Mouse (Mus musculus): ENCODE measurements around the gene Mrap2. TPM values are rescaled to one million over a fixed set of nuclear protein-coding genes. Genes with fewer than 3 reads are reported as not detected.

Gene Mrap2
- polyA plus RNA-seq, 1 experiment from 2014 or later: 0.30 TPM

DNA sequence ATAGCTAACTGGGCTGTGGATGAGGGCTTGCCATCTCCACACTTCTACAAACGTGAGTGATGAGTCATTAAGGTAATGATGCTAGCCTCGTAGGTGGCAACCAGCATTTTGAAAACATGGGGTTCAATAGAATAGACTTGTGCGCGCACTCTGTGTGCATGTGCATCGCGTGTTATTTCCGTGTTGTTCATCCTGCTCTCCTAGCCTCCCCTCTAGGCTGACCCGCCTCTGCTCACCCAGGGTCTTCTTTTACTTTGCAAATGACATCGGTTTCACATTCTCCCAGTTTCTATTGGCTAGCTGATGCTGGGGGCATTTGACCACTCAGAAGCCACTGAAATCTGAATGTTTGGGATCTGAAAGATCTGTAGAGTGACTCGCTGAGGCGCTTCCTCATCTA lies 1.6 kb downstream of the Mrap2 start:
- Histone ChIP-seq H3K4me2 (replicated peaks) (peak overlapping the region; percentile 65; the same call in 1 of the 2 replicates), H3K9me3 (no peaks in the 10 kb centered on the region), H3K27ac (no peak overlapping the region), H3K4me3 (no peak overlapping the region), H3K4me1 (peaks cover 12% of the 10 kb centered on the region; the same call in 1 of the 2 replicates), H3K27me3 (replicated peaks) (peaks cover 33% of the 10 kb centered on the region), H3K36me3 (no peaks in the 10 kb centered on the region), H3K9ac (no peak overlapping the region)
- 26% methylated on average over 11 of the region's 11 CpGs for WGBS
- no peak for ATAC-seq (ENCODE audit: low FRiP score, low read depth)

GRCm38 (mm10) chr9:87146400-87146799 lies 2.3 kb downstream of the Mrap2 start:
- Histone ChIP-seq H3K4me2 (replicated peaks) (no peak overlapping the region), H3K36me3 (no peaks in the 10 kb centered on the region), H3K27me3 (replicated peaks) (peaks cover 33% of the 10 kb centered on the region), H3K27ac (no peak overlapping the region), H3K4me3 (no peak overlapping the region), H3K9ac (no peak overlapping the region), H3K4me1 (peaks cover 12% of the 10 kb centered on the region; the same call in 1 of the 2 replicates), H3K9me3 (no peaks in the 10 kb centered on the region)
- ATAC-seq (ENCODE audit: low FRiP score, low read depth): no peak
- WGBS: 86% methylated on average over 4 of the region's 4 CpGs

- H3K4me2 ChIP-seq (replicated peaks): no peak overlapping the region
Measured at GRCm38 (mm10) chr9:87147927-87148326, 3.8 kb downstream of the Mrap2 start.

DNA sequence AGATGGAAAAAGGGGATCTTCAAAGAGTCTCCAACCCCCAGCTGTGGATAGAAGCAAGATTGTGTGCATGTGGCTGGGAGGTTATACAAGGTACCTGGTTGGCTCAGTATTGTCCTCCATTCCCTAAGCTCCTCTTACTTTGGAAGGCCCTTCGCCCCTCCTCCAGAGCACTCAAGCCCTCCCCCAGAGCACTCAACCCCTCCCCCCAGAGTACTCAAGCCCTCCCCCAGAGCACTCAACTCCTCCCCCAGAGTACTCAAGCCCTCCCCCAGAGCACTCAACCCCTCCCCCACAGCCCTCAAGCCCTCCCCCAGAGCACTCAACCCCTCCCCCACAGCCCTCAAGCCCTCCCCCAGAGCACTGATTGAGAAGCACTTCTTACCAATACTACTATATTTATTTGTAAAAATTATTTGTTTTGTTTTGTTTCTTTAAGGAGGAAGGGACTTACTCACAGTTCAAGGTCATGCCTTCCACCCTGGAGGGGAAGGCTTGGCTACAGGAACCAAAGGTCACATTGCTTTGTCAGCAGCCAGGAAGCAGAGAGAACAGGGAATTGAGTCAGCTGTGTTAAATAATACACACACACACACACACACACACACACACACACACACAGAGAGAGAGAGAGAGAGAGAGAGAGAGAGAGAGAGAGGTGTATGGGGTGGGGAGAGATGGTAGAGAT lies 8.7 kb downstream of the Mrap2 start:
- 89% methylated on average over 1 of the region's 1 CpGs for WGBS
- no peak for ATAC-seq (ENCODE audit: low FRiP score, low read depth)
- Histone ChIP-seq H3K4me1 (no peaks in the 10 kb centered on the region), H3K36me3 (no peaks in the 10 kb centered on the region), H3K4me3 (no peak overlapping the region), H3K4me2 (replicated peaks) (no peak overlapping the region), H3K27me3 (replicated peaks) (no peaks in the 10 kb centered on the region), H3K27ac (no peak overlapping the region), H3K9ac (no peak overlapping the region), H3K9me3 (no peaks in the 10 kb centered on the region)

More at GRCm38 (mm10) chr9:87147927-87148326, 3.8 kb downstream of the Mrap2 start:
- H3K27ac ChIP-seq: no peak overlapping the region
- no peak for ATAC-seq (ENCODE audit: low FRiP score, low read depth)
- no peaks in the 10 kb centered on the region for H3K36me3 ChIP-seq
- no peak overlapping the region for H3K4me3 ChIP-seq
- peaks cover 33% of the 10 kb centered on the region for H3K27me3 ChIP-seq (replicated peaks)
- no peak overlapping the region for H3K9ac ChIP-seq
- 78% methylated on average over 2 of the region's 2 CpGs for WGBS
- H3K4me1 ChIP-seq: peaks cover 12% of the 10 kb centered on the region; the same call in 1 of the 2 replicates
- no peaks in the 10 kb centered on the region for H3K9me3 ChIP-seq

GRCm38 (mm10) chr9:87162559-87162958 lies 18.5 kb downstream of the Mrap2 start:
- Histone ChIP-seq H3K4me3 (no peak overlapping the region), H3K9me3 (no peaks in the 10 kb centered on the region)
- 81% methylated on average over 4 of the region's 4 CpGs for WGBS

GRCm38 (mm10) chr9:87167001-87167830 lies 23.1 kb downstream of the Mrap2 start:
- Histone ChIP-seq H3K27me3 (replicated peaks) (no peaks in the 10 kb centered on the region), H3K27ac (no peak overlapping the region), H3K4me1 (no peaks in the 10 kb centered on the region), H3K36me3 (no peaks in the 10 kb centered on the region), H3K9me3 (no peaks in the 10 kb centered on the region), H3K4me3 (no peak overlapping the region), H3K9ac (no peak overlapping the region), H3K4me2 (replicated peaks) (no peak overlapping the region)
- no peak for ATAC-seq (ENCODE audit: low FRiP score, low read depth)
- 79% methylated on average over 9 of the region's 9 CpGs for WGBS

More at GRCm38 (mm10) chr9:87162559-87162958, 18.5 kb downstream of the Mrap2 start:
- no peak for ATAC-seq (ENCODE audit: low FRiP score, low read depth)
- no peaks in the 10 kb centered on the region for H3K4me1 ChIP-seq
- no peak overlapping the region for H3K9ac ChIP-seq
- H3K4me2 ChIP-seq (replicated peaks): no peak overlapping the region
- no peaks in the 10 kb centered on the region for H3K27me3 ChIP-seq (replicated peaks)
- no peak overlapping the region for H3K27ac ChIP-seq
- no peaks in the 10 kb centered on the region for H3K36me3 ChIP-seq

DNA sequence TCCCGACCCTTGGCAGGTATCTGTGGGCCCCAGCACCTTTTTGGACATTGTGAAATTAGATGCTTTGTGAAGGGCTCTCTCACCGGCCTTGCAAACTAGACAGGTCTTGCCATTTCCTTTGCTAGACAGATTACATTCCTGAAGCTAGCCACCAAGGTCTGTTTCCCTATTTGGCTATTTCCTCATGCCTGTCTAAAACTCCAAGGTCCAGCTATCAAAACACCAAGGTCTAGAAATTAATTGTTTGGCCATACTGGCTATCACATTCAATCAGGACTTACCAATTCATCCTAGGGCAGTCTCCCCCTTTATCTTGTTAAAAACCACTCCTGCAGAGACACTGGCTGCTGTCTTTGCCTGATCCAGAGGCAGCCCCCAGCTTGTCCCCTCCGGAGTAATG lies 23.9 kb downstream of the Mrap2 start:
- H3K27me3 ChIP-seq (replicated peaks): no peaks in the 10 kb centered on the region
- no peak overlapping the region for H3K27ac ChIP-seq
- H3K4me1 ChIP-seq: no peaks in the 10 kb centered on the region
- no peak for ATAC-seq (ENCODE audit: low FRiP score, low read depth)
- H3K4me2 ChIP-seq (replicated peaks): no peak overlapping the region
- H3K9ac ChIP-seq: no peak overlapping the region
- WGBS: 70% methylated on average over 3 of the region's 3 CpGs
- H3K9me3 ChIP-seq: no peaks in the 10 kb centered on the region
- no peak overlapping the region for H3K4me3 ChIP-seq
- no peaks in the 10 kb centered on the region for H3K36me3 ChIP-seq

- Histone ChIP-seq H3K9me3 (no peaks in the 10 kb centered on the region), H3K36me3 (no peaks in the 10 kb centered on the region), H3K4me1 (no peaks in the 10 kb centered on the region), H3K9ac (no peak overlapping the region), H3K4me3 (no peak overlapping the region), H3K27me3 (replicated peaks) (no peaks in the 10 kb centered on the region), H3K4me2 (replicated peaks) (no peak overlapping the region), H3K27ac (no peak overlapping the region)
- 93% methylated on average over 12 of the region's 12 CpGs for WGBS
- ATAC-seq (ENCODE audit: low FRiP score, low read depth): no peak
Measured at GRCm38 (mm10) chr9:87169144-87169543, 25.0 kb downstream of the Mrap2 start.

DNA sequence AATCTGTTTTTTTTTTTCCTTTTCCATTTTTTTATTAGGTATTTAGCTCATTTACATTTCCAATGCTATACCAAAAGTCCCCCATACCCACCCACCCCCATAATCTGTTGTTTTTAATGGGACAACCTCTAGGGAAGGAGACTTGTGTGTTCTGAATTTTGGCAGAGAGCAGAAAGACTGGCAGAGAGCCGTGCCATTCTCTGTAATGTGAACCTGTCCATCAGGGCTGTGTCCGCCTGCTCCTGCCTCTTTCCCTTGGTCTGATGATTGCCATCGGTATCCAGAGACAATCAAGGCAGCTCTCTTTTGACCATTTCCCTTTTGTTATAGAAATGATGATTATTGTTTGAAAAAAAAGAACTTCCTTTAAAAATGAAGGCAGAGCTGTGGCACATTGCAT lies 26.8 kb downstream of the Mrap2 start:
- no peak overlapping the region for H3K9ac ChIP-seq
- H3K9me3 ChIP-seq: no peaks in the 10 kb centered on the region
- H3K4me3 ChIP-seq: no peak overlapping the region
- no peaks in the 10 kb centered on the region for H3K36me3 ChIP-seq
- H3K4me2 ChIP-seq (replicated peaks): no peak overlapping the region
- no peak for ATAC-seq (ENCODE audit: low FRiP score, low read depth)
- no peaks in the 10 kb centered on the region for H3K4me1 ChIP-seq
- H3K27me3 ChIP-seq (replicated peaks): no peaks in the 10 kb centered on the region
- no peak overlapping the region for H3K27ac ChIP-seq
- 79% methylated on average over 3 of the region's 3 CpGs for WGBS

DNA sequence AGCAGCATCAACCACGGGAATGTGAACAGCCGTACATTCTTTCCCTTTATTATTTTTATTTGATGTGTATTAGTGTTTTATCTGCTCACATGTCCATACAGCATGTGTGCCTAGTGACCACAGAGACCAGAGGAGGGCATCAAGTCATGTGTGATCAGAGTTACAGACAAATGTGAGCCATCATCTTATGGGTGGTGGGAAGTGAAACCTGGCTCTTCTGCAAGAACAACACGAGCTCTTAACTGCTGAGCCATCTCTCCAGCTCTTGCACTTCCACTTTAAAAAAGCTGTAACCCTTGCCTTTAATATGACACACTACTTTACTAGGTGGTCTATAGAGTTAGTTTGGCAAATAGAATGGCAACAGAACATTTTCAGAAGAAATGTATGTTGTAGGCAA lies 27.4 kb downstream of the Mrap2 start:
- no peaks in the 10 kb centered on the region for H3K27me3 ChIP-seq (replicated peaks)
- ATAC-seq (ENCODE audit: low FRiP score, low read depth): no peak
- no peaks in the 10 kb centered on the region for H3K4me1 ChIP-seq
- H3K27ac ChIP-seq: no peak overlapping the region
- H3K4me3 ChIP-seq: no peak overlapping the region
- no peaks in the 10 kb centered on the region for H3K36me3 ChIP-seq
- no peak overlapping the region for H3K4me2 ChIP-seq (replicated peaks)
- WGBS: 86% methylated on average over 3 of the region's 3 CpGs
- H3K9me3 ChIP-seq: no peaks in the 10 kb centered on the region
- H3K9ac ChIP-seq: no peak overlapping the region

GRCm38 (mm10) chr9:87178534-87178933 lies 34.4 kb downstream of the Mrap2 start:
- H3K27ac ChIP-seq: no peak overlapping the region
- no peak overlapping the region for H3K4me2 ChIP-seq (replicated peaks)
- no peaks in the 10 kb centered on the region for H3K36me3 ChIP-seq
- WGBS: 73% methylated on average over 7 of the region's 7 CpGs
- ATAC-seq (ENCODE audit: low FRiP score, low read depth): no peak
- no peaks in the 10 kb centered on the region for H3K27me3 ChIP-seq (replicated peaks)
- no peak overlapping the region for H3K4me3 ChIP-seq
- H3K4me1 ChIP-seq: no peaks in the 10 kb centered on the region
- H3K9ac ChIP-seq: no peak overlapping the region
- H3K9me3 ChIP-seq: no peaks in the 10 kb centered on the region

GRCm38 (mm10) chr9:87182231-87182630 lies 38.1 kb downstream of the Mrap2 start:
- WGBS: 86% methylated on average over 10 of the region's 10 CpGs
- no peaks in the 10 kb centered on the region for H3K27me3 ChIP-seq (replicated peaks)
- no peak overlapping the region for H3K4me2 ChIP-seq (replicated peaks)
- H3K4me1 ChIP-seq: no peaks in the 10 kb centered on the region
- H3K9me3 ChIP-seq: no peaks in the 10 kb centered on the region
- ATAC-seq (ENCODE audit: low FRiP score, low read depth): no peak
- H3K4me3 ChIP-seq: no peak overlapping the region
- no peak overlapping the region for H3K27ac ChIP-seq
- no peaks in the 10 kb centered on the region for H3K36me3 ChIP-seq
- no peak overlapping the region for H3K9ac ChIP-seq
